Mouse (Mus musculus) brain, adult 2 months (tissue): ENCODE data around the gene Pbx2.

Experiments used
- DNase-seq: peaks from one replicate; pipeline ENCODE4 v3.0.0; 2011; ENCODE audit warnings: low read depth, low spot score

Gene Pbx2

GRCm38 (mm10) chr17:34578070-34578469 lies 13.0 kb upstream of the Pbx2 start:
- no peak for DNase-seq

GRCm38 (mm10) chr17:34582528-34582927 lies 8.5 kb upstream of the Pbx2 start:
- no peak for DNase-seq

GRCm38 (mm10) chr17:34583397-34583796 lies 7.7 kb upstream of the Pbx2 start:
- DNase-seq, result no peak

- DNase-seq, result no peak
These were observed 7.2 kb upstream of the Pbx2 start for GRCm38 (mm10) chr17:34583819-34584218.

GRCm38 (mm10) chr17:34585121-34585520 lies 5.9 kb upstream of the Pbx2 start:
- peak; percentile 52 for DNase-seq

DNA sequence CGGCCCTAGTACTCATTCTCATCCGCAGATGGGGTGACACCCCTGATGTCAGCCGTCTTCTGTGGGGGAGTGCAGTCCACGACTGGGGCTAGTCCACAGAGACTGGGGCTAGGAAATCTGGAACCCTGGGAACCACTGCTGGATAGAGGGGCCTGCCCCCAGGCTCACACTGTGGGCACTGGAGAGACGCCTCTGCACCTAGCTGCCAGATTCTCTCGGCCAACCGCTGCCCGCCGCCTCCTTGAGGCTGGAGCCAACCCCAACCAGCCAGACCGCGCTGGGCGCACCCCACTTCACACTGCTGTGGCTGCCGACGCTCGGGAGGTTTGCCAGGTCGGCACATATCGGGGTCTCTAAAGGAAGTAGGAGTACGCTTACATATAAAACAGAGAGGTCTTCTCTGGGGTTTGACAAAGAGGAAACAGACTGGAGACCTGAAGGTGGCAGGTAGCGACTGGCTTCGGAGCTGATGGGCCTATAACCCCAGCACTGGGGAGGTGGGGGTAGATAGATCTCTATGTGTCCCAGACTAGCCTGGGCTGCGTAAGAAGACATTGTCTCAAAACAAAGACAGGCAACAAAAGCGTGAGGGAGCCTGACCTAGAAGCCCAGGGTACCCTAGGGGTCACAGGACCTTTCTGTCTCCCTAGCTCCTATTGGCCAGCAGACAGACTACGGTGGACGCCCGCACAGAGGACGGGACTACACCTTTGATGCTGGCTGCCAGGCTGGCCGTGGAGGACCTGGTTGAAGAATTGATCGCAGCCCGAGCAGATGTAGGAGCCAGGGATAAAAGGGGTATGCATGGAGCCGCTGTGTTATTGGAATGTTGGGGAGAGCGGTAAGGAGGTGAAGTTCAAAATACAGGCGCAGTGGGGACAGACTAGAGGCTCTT lies 4.9 kb upstream of the Pbx2 start:
- DNase-seq, result peak; percentile 17

- peak; percentile 92 for DNase-seq
These were observed 4.2 kb upstream of the Pbx2 start for GRCm38 (mm10) chr17:34586796-34587422.

DNA sequence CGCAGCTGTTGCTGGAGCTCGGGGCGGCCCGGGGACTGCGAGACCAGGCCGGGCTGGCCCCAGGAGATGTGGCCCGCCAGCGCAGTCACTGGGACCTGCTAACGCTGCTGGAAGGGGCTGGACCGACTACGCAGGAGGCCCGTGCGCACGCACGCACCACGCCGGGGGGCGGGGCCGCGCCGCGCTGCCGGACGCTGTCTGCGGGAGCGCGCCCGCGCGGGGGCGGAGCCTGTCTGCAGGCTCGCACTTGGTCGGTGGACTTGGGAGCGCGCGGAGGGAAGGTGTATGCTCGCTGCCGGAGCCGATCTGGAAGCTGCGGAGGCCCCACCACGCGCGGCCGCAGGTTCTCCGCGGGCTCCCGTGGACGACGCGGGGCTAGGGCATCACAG lies 3.6 kb upstream of the Pbx2 start:
- DNase-seq, result peak; percentile 98

DNA sequence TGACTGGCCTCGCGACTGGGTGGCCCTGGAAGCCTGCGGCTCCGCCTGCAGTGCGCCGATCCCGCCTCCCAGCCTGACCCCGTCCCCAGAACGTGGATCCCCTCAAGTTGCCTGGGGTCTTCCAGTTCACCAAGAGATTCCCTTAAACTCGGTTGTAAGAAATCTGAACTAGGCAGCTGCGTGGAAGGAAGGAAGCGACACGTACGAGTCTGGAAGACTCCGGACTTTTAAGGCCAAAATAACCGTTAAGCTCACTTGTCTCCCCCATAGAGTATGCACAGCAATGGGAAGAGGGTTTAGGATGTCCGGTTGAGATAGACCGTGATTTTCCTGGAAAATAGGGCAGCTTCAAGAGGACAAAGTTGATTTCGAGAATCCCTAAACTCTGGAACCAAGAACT lies 3.3 kb upstream of the Pbx2 start:
- DNase-seq, result no peak

DNA sequence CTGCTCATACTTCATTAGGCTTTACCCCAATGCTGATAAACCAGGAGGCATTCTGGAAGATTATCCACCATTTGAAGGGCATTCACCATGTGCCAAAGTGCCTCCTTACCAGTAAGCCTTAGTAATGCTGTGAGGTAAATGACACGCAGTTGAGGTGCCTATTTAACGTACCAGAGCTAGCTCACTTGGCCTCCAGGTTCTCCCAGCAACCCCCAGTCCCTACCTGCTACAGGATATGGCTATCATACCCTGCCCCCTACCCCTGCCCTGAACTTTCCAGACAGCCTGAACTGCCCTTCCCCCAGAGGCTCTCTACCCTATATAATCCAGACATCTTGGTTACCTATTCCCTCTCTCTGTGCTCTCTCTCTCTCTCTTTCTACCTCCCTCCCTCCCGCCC lies 2.3 kb upstream of the Pbx2 start:
- no peak for DNase-seq

- no peak for DNase-seq
These were observed 1.9 kb upstream of the Pbx2 start for GRCm38 (mm10) chr17:34589206-34589605.

- DNase-seq, result no peak
These were observed 1.4 kb upstream of the Pbx2 start, which contains the start of gene Gpsm3 for GRCm38 (mm10) chr17:34589681-34590101. Gene Gpsm3 (plus strand): TSS chr17:34589806.

DNA sequence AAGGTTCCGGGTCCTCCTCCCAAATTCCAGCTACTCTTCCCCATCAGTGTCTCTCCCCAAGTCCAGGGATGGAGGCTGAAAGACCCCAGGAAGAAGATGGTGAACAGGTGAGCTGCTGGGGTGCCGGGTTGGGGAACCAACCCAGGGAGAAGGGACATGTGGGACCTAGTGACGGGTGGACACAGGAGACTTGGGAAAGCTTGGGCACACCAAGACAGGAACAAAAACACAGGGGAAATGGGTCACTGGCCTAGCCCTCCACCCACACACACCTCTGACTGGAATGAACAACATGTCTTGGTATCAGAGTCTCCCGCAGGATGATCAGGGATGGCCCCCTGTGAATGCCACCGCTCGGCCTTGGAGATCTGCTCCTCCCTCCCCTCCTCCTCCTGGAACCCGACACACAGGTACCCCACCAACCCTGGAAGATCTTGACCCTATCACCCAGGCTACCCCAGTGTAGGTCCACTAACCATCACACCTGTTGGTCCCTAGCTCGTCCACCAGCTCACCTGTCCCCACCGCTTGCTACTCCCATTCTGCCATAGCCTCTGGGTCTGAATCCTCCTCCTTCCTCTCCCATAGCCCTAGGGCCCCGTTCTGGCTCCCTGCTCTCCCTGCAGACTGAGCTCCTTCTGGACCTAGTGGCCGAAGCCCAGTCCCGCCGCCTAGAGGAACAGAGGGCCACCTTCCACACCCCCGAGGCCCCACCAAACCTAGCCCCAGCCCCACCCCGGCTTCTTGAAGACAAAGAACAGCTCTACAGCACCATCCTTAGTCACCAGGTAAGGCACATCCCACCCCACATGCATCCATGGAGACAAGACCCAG lies 695 bp upstream of the Pbx2 start:
- DNase-seq, result no peak

GRCm38 (mm10) chr17:34591994-34592375 lies 919 bp downstream of the Pbx2 start:
- peak; percentile 95 for DNase-seq

DNA sequence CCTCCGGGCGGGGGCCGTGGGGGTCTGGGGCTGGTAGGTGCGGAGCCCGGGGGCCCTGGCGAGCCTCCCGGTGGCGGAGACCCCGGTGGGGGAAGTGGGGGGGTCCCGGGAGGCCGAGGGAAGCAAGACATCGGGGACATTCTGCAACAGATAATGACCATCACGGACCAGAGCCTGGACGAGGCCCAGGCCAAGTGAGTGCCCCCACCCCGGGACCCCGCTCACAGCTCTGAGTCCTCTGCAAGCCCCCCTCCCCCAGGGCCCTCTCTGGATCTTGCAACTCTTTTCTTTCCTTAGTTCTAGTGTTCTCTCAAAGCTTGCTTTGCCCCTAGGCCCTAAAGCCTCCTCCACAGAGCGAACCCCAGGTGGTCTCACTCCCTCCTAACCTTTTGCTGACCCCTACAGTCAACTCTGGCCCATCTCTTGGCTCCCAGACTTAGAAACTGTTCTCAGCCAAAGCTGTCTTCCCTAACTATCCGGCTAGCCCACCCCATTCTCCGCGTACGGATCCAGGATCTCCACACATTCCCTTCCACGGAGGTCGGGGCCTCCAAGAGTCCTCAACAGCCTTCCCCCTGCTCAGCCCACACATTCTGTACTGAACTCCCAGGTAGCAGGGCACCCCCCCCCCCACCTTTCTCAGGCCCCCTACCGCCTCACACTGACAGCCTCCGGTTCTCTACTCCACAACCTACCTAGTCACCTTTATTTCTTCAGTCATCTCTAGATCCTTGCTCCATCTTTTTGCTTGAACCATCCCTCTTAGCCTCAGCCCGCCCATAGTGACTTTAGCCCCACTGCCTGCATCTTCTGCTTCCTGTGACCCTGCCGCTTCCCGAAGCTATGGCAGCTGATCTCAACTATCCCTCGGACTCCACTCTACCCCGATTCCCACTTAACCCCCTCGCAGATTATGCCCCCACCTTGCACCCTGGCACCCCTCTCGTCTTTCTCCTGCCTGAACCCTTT lies 1.8 kb downstream of the Pbx2 start:
- DNase-seq, result peak; percentile 76

DNA sequence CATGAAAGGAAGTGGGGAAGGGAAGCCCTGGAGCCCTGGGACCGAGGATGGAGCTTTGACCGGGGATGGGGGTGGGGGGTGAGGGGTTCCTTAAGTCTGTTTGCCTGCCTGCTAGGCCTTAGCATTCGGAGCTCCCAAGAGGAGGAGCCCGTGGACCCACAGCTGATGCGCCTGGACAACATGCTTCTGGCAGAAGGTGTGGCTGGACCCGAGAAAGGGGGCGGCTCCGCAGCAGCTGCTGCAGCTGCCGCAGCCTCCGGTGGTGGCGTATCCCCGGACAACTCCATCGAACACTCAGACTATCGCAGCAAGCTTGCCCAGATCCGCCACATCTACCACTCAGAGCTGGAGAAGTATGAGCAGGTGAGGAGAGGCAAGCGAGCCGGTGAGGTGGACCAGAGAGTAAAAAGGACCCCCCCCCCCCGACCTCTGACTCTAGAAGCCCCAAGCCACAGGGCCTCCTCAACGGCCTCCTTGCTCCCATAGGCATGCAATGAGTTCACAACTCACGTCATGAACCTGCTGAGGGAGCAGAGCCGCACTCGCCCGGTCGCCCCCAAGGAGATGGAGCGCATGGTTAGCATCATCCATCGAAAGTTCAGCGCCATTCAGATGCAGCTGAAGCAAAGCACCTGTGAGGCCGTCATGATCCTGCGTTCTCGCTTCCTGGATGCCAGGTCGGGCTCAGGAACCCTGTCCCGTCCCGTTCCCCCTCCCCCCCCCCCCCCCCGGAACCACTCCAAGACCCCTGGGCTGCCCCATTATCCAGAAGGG lies 2.9 kb downstream of the Pbx2 start:
- DNase-seq, result no peak

GRCm38 (mm10) chr17:34596098-34596497 lies 5.0 kb downstream of the Pbx2 start:
- DNase-seq, result no peak

- no peak for DNase-seq
These were observed 6.6 kb downstream of the Pbx2 start, which contains the start of gene Ager for GRCm38 (mm10) chr17:34597566-34598095. Gene Ager (plus strand): TSS chr17:34597862.

DNA sequence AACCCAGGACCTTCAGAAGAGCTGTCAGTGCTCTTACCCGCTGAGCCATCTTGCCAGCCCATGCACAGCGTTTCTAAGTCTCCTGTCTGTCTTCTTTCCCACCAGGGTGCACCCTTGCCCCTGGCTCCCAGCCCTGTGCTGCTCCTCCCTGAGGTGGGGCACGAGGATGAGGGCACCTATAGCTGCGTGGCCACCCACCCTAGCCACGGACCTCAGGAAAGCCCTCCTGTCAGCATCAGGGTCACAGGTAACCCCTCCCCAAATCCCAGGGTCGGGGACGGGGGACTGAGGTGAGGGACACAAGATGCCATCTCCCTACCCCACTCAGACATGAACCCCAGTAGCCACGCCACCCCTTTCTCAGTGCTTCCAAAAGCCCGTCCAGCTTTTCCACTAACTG lies 8.8 kb downstream of the Pbx2 start:
- DNase-seq, result no peak

DNA sequence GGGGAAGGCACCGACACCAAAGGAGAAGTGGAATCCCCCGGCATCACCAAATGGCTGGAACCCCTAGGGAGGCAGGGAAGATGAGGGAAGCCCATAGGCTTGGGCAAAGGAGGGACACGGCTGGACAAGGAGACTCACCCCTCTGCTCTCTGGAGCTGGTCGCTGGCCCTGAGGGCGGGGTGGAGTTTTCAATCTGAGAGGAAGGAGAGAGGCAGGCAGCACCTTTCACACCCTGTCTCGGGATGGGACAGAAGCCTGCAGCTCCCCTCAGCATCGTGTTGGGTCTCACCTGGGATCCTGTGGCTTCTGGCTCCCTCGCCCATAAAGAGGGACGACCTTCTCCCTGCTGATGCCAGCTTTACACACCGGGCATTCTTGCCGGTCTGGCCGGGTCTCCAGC lies 10.7 kb downstream of the Pbx2 start:
- DNase-seq, result no peak
